Mouse (Mus musculus) inflammation-experienced regulatory T-cells, adult 6 months (primary cell): ENCODE results near the gene Arhgef26. TPM values are rescaled to one million over a fixed set of nuclear protein-coding genes. Genes with fewer than 3 reads are reported as not detected.
A peak's percentile ranks its signal among the peaks of the same experiment; 100 is the strongest.

Experiments
- ATAC-seq: one replicate; pipeline ENCODE4 v1.8.0; 2017
- polyA plus RNA-seq, 3 experiments: library from polyadenylated mRNA; unstranded; fragments of 100-300 nt; shearing (Covaris generic); gene quantifications; one replicate each; pipeline ENCODE4 v1.2.1; 2017

Gene Arhgef26
- polyA plus RNA-seq, 3 experiments from 2014 or later = 0.22 to 0.68 (median 0.23) TPM

GRCm38 (mm10) chr3:62449871-62450496 lies 111.8 kb downstream of the Arhgef26 start:
- no peak for ATAC-seq

DNA sequence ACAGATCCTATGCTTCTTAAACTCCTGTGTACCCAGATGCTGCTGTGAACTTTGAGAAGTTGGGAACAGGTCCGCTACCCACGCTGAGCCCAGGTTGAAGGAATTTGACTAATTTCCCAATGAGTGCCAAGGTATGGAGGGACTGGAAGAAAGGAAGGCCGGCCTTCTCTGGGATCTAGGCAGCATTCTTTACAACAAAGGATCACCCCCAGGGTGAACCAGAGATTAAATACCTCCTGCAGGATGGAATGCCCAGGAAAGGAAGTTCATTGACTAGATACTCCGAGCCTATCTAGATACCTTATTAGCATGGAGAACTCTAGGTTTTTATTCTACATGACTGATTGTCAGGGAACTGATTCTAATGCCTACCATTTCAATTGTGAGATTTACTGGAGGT lies 114.8 kb downstream of the Arhgef26 start:
- no peak for ATAC-seq

GRCm38 (mm10) chr3:62454096-62454495 lies 116.0 kb downstream of the Arhgef26 start:
- ATAC-seq = no peak

DNA sequence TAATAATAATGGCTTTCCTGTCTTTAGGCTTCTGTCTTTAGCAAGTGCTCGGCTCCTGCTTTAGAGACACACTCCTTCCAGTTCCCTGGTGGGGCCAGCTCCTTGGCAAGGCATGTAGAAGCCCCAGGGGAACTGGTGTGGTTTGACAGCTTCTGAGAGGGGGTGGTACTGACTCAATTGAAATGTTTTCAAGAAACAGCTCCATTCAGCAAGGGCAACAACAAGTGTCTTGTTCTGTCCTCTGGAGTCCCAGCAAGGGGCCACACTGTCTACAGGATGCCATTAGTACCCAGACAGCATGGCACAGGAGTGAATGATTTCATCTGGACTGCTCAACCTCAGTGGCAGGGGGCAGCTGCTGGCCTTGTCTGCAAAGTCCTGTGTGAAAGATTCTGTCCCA lies 117.7 kb downstream of the Arhgef26 start:
- no peak for ATAC-seq

- peak; percentile 52 for ATAC-seq
Measured at GRCm38 (mm10) chr3:62458284-62459013, 120.3 kb downstream of the Arhgef26 start.

DNA sequence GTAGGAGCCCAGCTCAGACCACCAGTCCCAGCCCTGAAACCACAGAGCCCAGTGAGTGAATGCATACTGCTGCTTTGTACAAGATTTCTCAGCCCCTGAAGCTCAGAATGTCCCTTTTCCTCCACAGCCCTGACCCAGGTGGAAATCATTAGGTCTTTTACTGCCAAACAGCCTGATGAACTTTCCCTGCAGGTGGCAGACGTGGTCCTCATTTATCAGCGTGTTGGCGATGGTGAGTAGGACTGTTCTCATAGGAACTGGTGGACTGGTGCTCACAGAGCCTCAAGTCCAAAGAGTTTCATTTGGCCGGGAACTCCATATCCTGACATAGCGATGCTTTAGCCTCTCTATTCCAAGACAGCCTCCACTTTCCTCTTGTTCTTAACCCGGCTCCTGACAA lies 121.3 kb downstream of the Arhgef26 start:
- ATAC-seq = no peak

DNA sequence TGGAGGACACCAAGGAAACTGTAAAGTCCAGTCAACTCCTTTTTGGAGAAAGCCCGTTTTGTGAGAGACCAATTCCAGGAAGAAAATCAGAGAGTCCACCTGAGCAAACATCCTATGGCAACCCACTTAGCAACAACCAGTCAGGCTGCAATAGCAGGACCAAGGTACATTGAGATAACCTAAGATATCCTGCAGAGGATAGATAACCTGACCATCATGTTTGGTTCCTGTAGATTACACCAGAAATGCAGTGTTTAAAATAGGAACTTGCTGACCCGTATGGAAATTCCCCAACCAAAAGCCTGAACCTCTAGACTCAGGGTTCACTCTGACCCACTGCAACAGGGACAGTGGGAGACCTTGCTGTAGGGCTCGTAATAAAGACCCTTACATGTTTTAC lies 126.1 kb downstream of the Arhgef26 start:
- ATAC-seq = no peak

DNA sequence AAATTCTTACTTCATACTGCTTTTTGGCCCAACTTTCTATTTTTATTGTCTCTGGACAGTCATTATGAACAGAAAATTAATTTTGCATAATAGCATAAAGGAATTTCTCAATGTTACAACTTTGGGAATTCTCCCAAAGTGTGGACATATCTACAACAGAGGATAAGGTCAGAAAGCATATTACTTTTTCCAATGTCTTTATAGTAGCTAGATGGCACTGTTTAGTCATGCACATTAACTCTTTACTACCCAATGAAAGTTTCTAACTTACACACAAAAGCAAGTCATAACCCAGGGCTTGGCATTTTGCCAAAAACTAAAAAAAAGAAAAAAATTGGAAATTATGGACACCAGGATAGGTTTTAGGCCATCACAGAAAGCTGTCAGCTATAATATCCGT lies 132.0 kb downstream of the Arhgef26 start:
- no peak for ATAC-seq

GRCm38 (mm10) chr3:62484340-62484739 lies 146.2 kb downstream of the Arhgef26 start:
- ATAC-seq = no peak

GRCm38 (mm10) chr3:62492568-62492967 lies 154.4 kb downstream of the Arhgef26 start:
- ATAC-seq = no peak

DNA sequence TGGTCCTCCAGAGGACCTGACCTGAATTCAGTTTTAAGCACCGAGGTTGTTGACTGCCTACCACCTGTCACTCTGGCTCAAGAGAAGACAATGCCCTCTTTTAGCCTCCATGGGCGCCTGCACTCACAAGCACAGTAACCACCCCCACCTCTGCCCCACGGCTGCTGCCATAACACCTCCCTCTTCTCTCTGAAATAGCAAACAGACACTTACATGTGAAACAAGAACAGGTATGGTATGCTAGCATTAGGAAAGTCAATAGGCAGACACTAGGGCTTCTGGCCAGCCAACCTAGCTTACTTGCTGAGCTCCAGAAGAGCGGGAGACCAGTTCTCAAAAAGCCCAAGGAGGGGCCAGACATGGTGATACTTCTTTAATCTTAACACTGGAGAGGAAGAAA lies 161.2 kb downstream of the Arhgef26 start:
- ATAC-seq = no peak

DNA sequence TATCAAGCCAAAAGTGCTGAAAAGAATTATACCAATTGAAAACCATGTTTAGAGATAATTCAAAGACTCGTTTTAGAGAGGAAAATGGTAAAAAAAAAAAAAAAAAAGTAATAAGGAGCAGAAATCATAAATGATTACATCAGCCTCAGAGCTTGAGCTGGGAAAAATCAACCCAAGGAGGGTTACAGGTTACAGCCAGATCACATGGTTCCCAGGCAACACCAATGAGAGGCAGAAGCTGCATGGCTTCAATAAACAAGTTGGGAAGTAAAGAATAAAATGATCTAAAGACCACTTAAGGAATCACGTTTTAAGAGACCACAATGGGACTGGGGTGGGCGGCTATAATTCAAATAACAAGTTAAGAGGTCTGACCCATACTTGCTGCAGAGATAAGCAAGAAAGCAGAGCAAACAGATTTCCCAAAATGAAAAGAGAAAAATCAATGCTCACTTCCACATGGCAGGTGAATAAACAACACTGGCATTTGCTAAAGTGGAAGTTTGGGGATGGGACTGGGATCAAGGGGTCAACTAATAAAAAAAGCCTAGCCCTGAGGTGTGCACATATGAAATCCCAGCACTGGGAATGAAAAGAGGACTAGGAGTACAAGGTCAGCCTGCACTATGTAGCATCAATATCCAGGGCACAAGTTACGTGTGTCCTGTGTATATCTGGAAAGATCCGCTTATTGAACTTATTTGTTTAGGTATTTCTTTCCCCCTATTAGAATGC lies 167.2 kb downstream of the Arhgef26 start:
- no peak for ATAC-seq

- peak; percentile 98 for ATAC-seq
Measured at GRCm38 (mm10) chr3:62506488-62507205, 168.5 kb downstream of the Arhgef26 start, which contains the start of gene Dhx36. Gene Dhx36 (minus strand): TSS chr3:62507004.

DNA sequence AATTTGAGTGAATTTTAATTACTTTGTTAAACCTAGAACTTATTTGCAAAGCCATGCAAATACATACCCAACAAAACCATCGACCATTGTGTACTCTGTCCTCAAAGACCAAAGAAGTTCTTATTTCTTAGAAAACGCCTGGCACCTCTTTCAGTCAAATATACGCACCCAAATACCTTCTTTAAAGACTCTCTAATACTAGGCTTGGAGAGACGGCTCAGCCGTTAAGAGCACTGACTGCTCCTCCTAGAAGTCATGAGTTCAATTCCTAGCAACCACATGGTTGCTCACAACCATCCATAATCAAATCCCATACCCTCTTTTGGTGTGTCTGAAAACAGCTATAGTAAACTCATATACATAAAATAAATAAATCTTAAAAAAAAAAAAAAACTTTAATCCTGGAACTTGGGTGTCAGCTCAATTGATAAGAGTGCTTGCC lies 169.1 kb downstream of the Arhgef26 start:
- ATAC-seq = peak; percentile 2

Other genes starting within 250 kb of the Arhgef26 start
- gene Dhx36, start 168.7 kb downstream of the Arhgef26 start, polyA plus RNA-seq = 10 to 100 TPM; 18.2 to 27.5 (median 24.9) TPM